Comparison of ENCODE assay signal across 1 mouse cellular context in the genomic region with DNA sequence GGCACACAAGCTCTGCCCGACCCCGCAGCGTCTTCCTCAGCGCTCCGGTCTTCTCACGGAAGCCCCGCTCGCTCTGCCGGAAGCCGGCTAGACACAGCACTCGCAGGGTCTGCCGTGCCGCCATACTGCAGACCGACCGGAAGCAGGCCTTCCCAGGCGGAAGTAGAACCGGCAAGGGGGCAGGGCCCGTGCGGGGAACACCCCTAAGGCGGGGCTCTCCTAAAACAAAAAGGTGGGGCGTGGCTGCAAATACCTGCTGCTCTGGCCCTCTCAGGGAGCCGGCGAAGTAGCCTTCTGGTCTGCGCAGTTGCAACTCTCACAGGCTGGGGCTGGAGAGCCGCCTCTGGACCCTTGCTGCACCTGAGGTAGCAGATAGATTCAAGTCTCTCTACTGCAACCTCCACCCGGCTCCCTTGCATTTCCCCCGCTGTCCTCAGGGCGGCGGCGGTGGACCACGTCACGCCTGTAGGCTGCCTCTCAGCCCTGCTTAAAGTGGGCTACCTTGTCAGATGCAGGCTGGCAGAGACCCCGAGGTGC.
A peak's percentile ranks its signal among the peaks of the same experiment; 100 is the strongest.
TF ChIP-seq lines count a peak whose summit lies in the region.

Gene Ovca2 (minus strand): TSS at position 164 of the 537 bp plus-strand sequence.

TF ChIP-seq in MEL, 35 proteins besides CTCF, POLR2A, EP300 and RAD21 (continued from another document):
- TF ChIP-seq E2F4 (IDR thresholded peaks at IDR 0.05; ENCODE audit: borderline replicate concordance, low read depth, low read length): no peak
- TF ChIP-seq BHLHE40 (IDR thresholded peaks at IDR 0.05; ENCODE audit: borderline replicate concordance, low read depth, low read length): no peak
- TF ChIP-seq MYC (IDR thresholded peaks at IDR 0.05; ENCODE audit: low read depth, low read length): 0 out of 2 replicates have a peak, but pooled peaks have one; percentile 5
- TF ChIP-seq UBTF (IDR thresholded peaks at IDR 0.05; ENCODE audit: borderline replicate concordance, insufficient read depth, low read depth, low read length): 0 out of 2 replicates have a peak, but pooled peaks have one; percentile 73
- peak; percentile 93 for TF ChIP-seq NELFE (IDR thresholded peaks at IDR 0.05; ENCODE audit: low read depth, low read length)
- TF ChIP-seq RCOR1 (IDR thresholded peaks at IDR 0.05; ENCODE audit: low read depth, low read length): peak; percentile 45
- TF ChIP-seq MYB (IDR thresholded peaks at IDR 0.05; ENCODE audit: low read depth, low read length): no peak
- TF ChIP-seq NRF1 (IDR thresholded peaks at IDR 0.05; ENCODE audit: insufficient read depth, low read depth, low read length, poor library complexity, severe bottlenecking): no peak
- no peak for TF ChIP-seq CHD2 (IDR thresholded peaks at IDR 0.05; ENCODE audit: low read length)
- TF ChIP-seq TBP (IDR thresholded peaks at IDR 0.05; ENCODE audit: low read depth, low read length): 0 out of 2 replicates have a peak, but pooled peaks have one; percentile 56
- TF ChIP-seq ZC3H11A (IDR thresholded peaks at IDR 0.05; ENCODE audit: low read depth, low read length): peak; percentile 70
- TF ChIP-seq POLR2AphosphoS2 (IDR thresholded peaks at IDR 0.05; ENCODE audit: low read length): peak; percentile 94
- peak; percentile 44; the same call in 1 of the 2 replicates for TF ChIP-seq MXI1 (IDR thresholded peaks at IDR 0.05; ENCODE audit: low read depth, low read length)
- TF ChIP-seq USF1 (IDR thresholded peaks at IDR 0.05; ENCODE audit: low read depth, low read length): no peak
